ENCODE assay signal across 8 mouse cellular contexts in the genomic region with DNA sequence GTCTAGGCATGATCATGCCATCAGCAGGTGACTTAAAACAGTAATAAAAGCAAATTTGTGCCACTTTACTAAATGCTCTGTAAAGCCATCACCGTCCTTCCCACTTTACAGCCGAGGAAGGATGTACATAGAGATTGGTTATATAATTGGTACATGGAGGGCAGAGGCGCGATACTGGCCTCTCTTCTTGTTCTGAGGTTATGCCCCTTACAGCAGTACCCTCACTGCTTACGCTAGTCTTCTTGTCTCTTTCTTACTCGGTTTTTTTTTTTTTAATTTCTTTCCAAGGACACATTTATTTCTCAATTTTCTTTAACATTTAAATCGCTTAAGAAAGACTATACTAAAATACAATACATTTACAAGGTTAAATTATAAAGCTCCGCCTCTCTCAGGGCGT. TPM values are rescaled to one million over a fixed set of nuclear protein-coding genes. Genes with fewer than 3 reads are reported as not detected.
DNase-seq lines count a peak whose midpoint lies in the region; ATAC-seq and TF ChIP-seq lines count a peak whose summit lies in the region.

No protein-coding gene starts in this region.

- no peak for TF ChIP-seq CTCF in gastrocnemius, adult 2 months (IDR thresholded peaks at IDR 0.05)
- TF ChIP-seq CTCF in C2C12 (IDR thresholded peaks at IDR 0.05; ENCODE audit: control insufficient read depth, insufficient read depth, insufficient read length), result no peak

- peaks cover 22% of the 10 kb centered on the region for H3K79me2 ChIP-seq in C2C12 (ENCODE audit: control insufficient read depth, insufficient read depth)

- peak overlapping the region; percentile 93 for H3K4me3 ChIP-seq in gastrocnemius, adult 2 months
- H3K4me3 ChIP-seq in C2C12 (ENCODE audit: insufficient read depth, poor library complexity, severe bottlenecking), result peak overlapping the region; percentile 83
- peak overlapping the region; percentile 71 for H3K4me3 ChIP-seq in forebrain, embryonic 10.5 days
- peak overlapping the region; percentile 69 for H3K4me3 ChIP-seq in liver, embryonic 11.5 days (ENCODE audit: low read depth, low read length)

- H3ac ChIP-seq in C2C12 (ENCODE audit: control insufficient read depth, insufficient read length, low read depth), result no peak overlapping the region

- H3K4me2 ChIP-seq in liver, embryonic 11.5 days, result peak overlapping the region; percentile 49

- no peak for ATAC-seq in liver, embryonic 11.5 days (replicated peaks; ENCODE audit: low FRiP score)

- peaks cover 8% of the 10 kb centered on the region for H3K79me3 ChIP-seq in C2C12 (ENCODE audit: low read depth)

- H3K27ac ChIP-seq in gastrocnemius, adult 2 months, result peak overlapping the region; percentile 98
- H3K27ac ChIP-seq in forebrain, embryonic 10.5 days, result peak overlapping the region; percentile 90
- H3K27ac ChIP-seq in liver, embryonic 11.5 days (ENCODE audit: low read depth, low read length), result no peak overlapping the region

- H3K9ac ChIP-seq in liver, embryonic 11.5 days (ENCODE audit: low read depth, low read length), result peak overlapping the region; percentile 35; the same call in 1 of the 2 replicates

- H3K36me3 ChIP-seq in C2C12 (ENCODE audit: control insufficient read depth, insufficient read depth), result peaks cover 8% of the 10 kb centered on the region
- H3K36me3 ChIP-seq in forebrain, embryonic 10.5 days (replicated peaks), result peaks cover 8% of the 10 kb centered on the region
- no peaks in the 10 kb centered on the region for H3K36me3 ChIP-seq in liver, embryonic 11.5 days (ENCODE audit: control insufficient read depth, insufficient read depth, low read length)

- no peaks in the 10 kb centered on the region for H3K27me3 ChIP-seq in C2C12 (ENCODE audit: control insufficient read depth, insufficient read depth, insufficient read length)
- no peaks in the 10 kb centered on the region for H3K27me3 ChIP-seq in forebrain, embryonic 10.5 days (ENCODE audit: poor library complexity, severe bottlenecking)
- H3K27me3 ChIP-seq in liver, embryonic 11.5 days (replicated peaks; ENCODE audit: control insufficient read depth, insufficient read depth, low read length), result no peaks in the 10 kb centered on the region

- 37% methylated on average over 9 of the region's 9 CpGs for WGBS in forebrain, embryonic 10.5 days
- WGBS in liver, embryonic 11.5 days, result 29% methylated on average over 9 of the region's 9 CpGs

- H3K9me3 ChIP-seq in forebrain, embryonic 10.5 days, result no peaks in the 10 kb centered on the region
- H3K9me3 ChIP-seq in liver, embryonic 11.5 days (ENCODE audit: control insufficient read depth, low read length), result no peaks in the 10 kb centered on the region

- peaks cover 20% of the 10 kb centered on the region for H3K4me1 ChIP-seq in forebrain, embryonic 10.5 days
- H3K4me1 ChIP-seq in liver, embryonic 11.5 days (replicated peaks; ENCODE audit: control insufficient read depth, insufficient read depth, low read length), result peaks cover 6% of the 10 kb centered on the region

- no peak for DNase-seq in gastrocnemius, adult 2 months
- no peak for DNase-seq in gastrocnemius, adult 8-10 months (ENCODE audit: low spot score in 2 of 2)
- DNase-seq in forebrain, embryonic 10.5 days (ENCODE audit: extremely low spot score, low spot score), result no peak
- no peak for DNase-seq in liver, embryonic 11.5 days (ENCODE audit: low spot score)
- peak; percentile 10 for DNase-seq in telencephalon, adult 2 months (ENCODE audit: low read depth, low spot score)
- no peak for DNase-seq in ovary, adult 18-20 months (ENCODE audit: low spot score)
- no peak for DNase-seq in kidney, adult 8-10 months

- intact Hi-C loops in gastrocnemius, adult 2 months (cut with DNase I), result no loop called here

TF ChIP-seq in C2C12, 6 proteins besides CTCF, POLR2A, EP300 and RAD21:
- TF ChIP-seq USF1 (IDR thresholded peaks at IDR 0.05; ENCODE audit: low read depth), result no peak

RNA-seq across cellular contexts. Expression of a gene that starts 0.5 kb away (rescaled TPM):
- total RNA-seq in gastrocnemius, adult 2 months (2021), result 1 to 10 TPM; 4.5 to 7.6 TPM
- 1 to 10 TPM; 3.5 to 6.2 (median 5.3) TPM for total RNA-seq in gastrocnemius, adult 8-10 months (2022)
- 13.7 TPM for polyA plus RNA-seq in C2C12 (2012; fragmentation: generic; extraction: Trizol)
- polyA plus RNA-seq in forebrain, embryonic 10.5 days (2016; fragmentation: Nextera tagmentation; extraction: Ambion mirVana), result 36.1 and 40.7 TPM in 2 replicates
- polyA plus RNA-seq in liver, embryonic 11.5 days (2014; fragmentation: Nextera tagmentation; extraction: Ambion mirVana), result 49.1 and 53.7 TPM in 2 replicates

RNA-seq across cellular contexts. Expression of a gene that starts 31.9 kb away (rescaled TPM):
- total RNA-seq in gastrocnemius, adult 2 months (2021), result under 1 TPM; 0.33 to 0.45 TPM
- under 1 TPM in 3 of 4 experiments, not detected in 1; 0.11 to 0.65 (median 0.19) TPM for total RNA-seq in gastrocnemius, adult 8-10 months (2022)
- 0.02 TPM for polyA plus RNA-seq in C2C12 (2012; fragmentation: generic; extraction: Trizol)
- polyA plus RNA-seq in forebrain, embryonic 10.5 days (2016; fragmentation: Nextera tagmentation; extraction: Ambion mirVana), result 0.26 and 0.41 TPM in 2 replicates
- polyA plus RNA-seq in liver, embryonic 11.5 days (2014; fragmentation: Nextera tagmentation; extraction: Ambion mirVana), result 0.10 and 0.15 TPM in 2 replicates

RNA-seq across cellular contexts. Expression of a gene that starts 58.7 kb away (rescaled TPM):
- 10 to 100 TPM; 34.8 to 38.4 TPM for total RNA-seq in gastrocnemius, adult 2 months (2021)
- total RNA-seq in gastrocnemius, adult 8-10 months (2022), result 10 to 100 TPM; 35.0 to 46.2 (median 37.3) TPM
- polyA plus RNA-seq in C2C12 (2012; fragmentation: generic; extraction: Trizol), result 24.2 TPM
- polyA plus RNA-seq in forebrain, embryonic 10.5 days (2016; fragmentation: Nextera tagmentation; extraction: Ambion mirVana), result 2.4 and 2.8 TPM in 2 replicates
- polyA plus RNA-seq in liver, embryonic 11.5 days (2014; fragmentation: Nextera tagmentation; extraction: Ambion mirVana), result 2.2 and 3.1 TPM in 2 replicates
